7 mouse cellular contexts compared by ENCODE assay signal in genomic region chr8:120113758-120114255, GRCm38 (mm10). TPM values are rescaled to one million over a fixed set of nuclear protein-coding genes. Genes with fewer than 3 reads are reported as not detected.
DNase-seq lines count a peak whose midpoint lies in the region; ATAC-seq and TF ChIP-seq lines count a peak whose summit lies in the region.

Gene 6430548M08Rik, plus strand, starts transcription at chr8:120114152.

- H3K9me3 ChIP-seq in embryonic facial prominence, embryonic 10.5 days = no peaks in the 10 kb centered on the region
- no peaks in the 10 kb centered on the region for H3K9me3 ChIP-seq in intestine, postnatal 0 days (ENCODE audit: control insufficient read depth)
- H3K9me3 ChIP-seq in midbrain, embryonic 12.5 days = no peaks in the 10 kb centered on the region

- ATAC-seq in intestine, postnatal 0 days = peak; percentile 94
- peak; percentile 98 for ATAC-seq in midbrain, embryonic 12.5 days (ENCODE audit: low FRiP score, low read depth)

- peaks cover 65% of the 10 kb centered on the region for H3K27me3 ChIP-seq in embryonic facial prominence, embryonic 10.5 days (replicated peaks; ENCODE audit: low read depth, poor library complexity, severe bottlenecking)
- peaks cover 6% of the 10 kb centered on the region; the same call in 1 of the 2 replicates for H3K27me3 ChIP-seq in intestine, postnatal 0 days (replicated peaks; ENCODE audit: control insufficient read depth, insufficient read depth, low read length)
- H3K27me3 ChIP-seq in midbrain, embryonic 12.5 days = peaks cover 34% of the 10 kb centered on the region
- peaks cover 5% of the 10 kb centered on the region; the same call in 1 of the 2 replicates for H3K27me3 ChIP-seq in small intestine, adult 2 months (ENCODE audit: control insufficient read depth, insufficient read depth, low read length)

- H3K27ac ChIP-seq in embryonic facial prominence, embryonic 10.5 days (replicated peaks) = peak within 1 kb of the TSS; percentile 85
- peak within 1 kb of the TSS; percentile 87 for H3K27ac ChIP-seq in intestine, postnatal 0 days (ENCODE audit: low read depth, low read length)
- peak within 1 kb of the TSS; percentile 87 for H3K27ac ChIP-seq in midbrain, embryonic 12.5 days (replicated peaks)
- H3K27ac ChIP-seq in small intestine, adult 2 months (ENCODE audit: insufficient read depth, low read depth, low read length) = peak within 1 kb of the TSS; percentile 91

- peak; percentile 100 for DNase-seq in adrenal gland, postnatal 10 days
- DNase-seq in embryonic facial prominence, embryonic 10.5 days (ENCODE audit: low spot score) = peak; percentile 100
- DNase-seq in gonadal fat pad, adult 2 months (ENCODE audit: low read depth) = peak; percentile 85
- peak; percentile 100 for DNase-seq in left cerebral cortex, postnatal 4 days

- H3K4me2 ChIP-seq in intestine, postnatal 0 days (replicated peaks; ENCODE audit: low read depth) = peak within 1 kb of the TSS; percentile 100
- peak within 1 kb of the TSS; percentile 85 for H3K4me2 ChIP-seq in midbrain, embryonic 12.5 days (replicated peaks)

- H3K36me3 ChIP-seq in embryonic facial prominence, embryonic 10.5 days (replicated peaks) = no peaks in the 10 kb centered on the region
- H3K36me3 ChIP-seq in intestine, postnatal 0 days (ENCODE audit: control insufficient read depth, insufficient read depth) = no peaks in the 10 kb centered on the region
- no peaks in the 10 kb centered on the region for H3K36me3 ChIP-seq in midbrain, embryonic 12.5 days
- H3K36me3 ChIP-seq in small intestine, adult 2 months (ENCODE audit: control insufficient read depth, insufficient read depth, low read length) = no peaks in the 10 kb centered on the region

- peak within 1 kb of the TSS; percentile 67 for H3K4me3 ChIP-seq in embryonic facial prominence, embryonic 10.5 days
- H3K4me3 ChIP-seq in intestine, postnatal 0 days (ENCODE audit: low read depth, low read length) = peak within 1 kb of the TSS; percentile 70
- H3K4me3 ChIP-seq in midbrain, embryonic 12.5 days = peak within 1 kb of the TSS; percentile 73
- H3K4me3 ChIP-seq in small intestine, adult 2 months (ENCODE audit: low read depth, low read length) = peak within 1 kb of the TSS; percentile 69

- peak; percentile 79 for TF ChIP-seq CTCF in intestine, postnatal 0 days (IDR thresholded peaks at IDR 0.05; ENCODE audit: low read depth)
- 0 out of 2 replicates have a peak, but pooled peaks have one; percentile 30 for TF ChIP-seq CTCF in small intestine, adult 2 months (IDR thresholded peaks at IDR 0.05; ENCODE audit: extremely low read depth, insufficient read length, insufficient replicate concordance, low read depth, low read length)

- intact Hi-C loops in left cerebral cortex, postnatal 4 days (cut with DNase I) = no loop called here

- peak within 1 kb of the TSS; percentile 82 for H3K9ac ChIP-seq in intestine, postnatal 0 days (ENCODE audit: low read depth, low read length)
- H3K9ac ChIP-seq in midbrain, embryonic 12.5 days (replicated peaks) = peak within 1 kb of the TSS; percentile 82

- under 1% methylated on average over 61 of the region's 61 CpGs for WGBS in embryonic facial prominence, embryonic 10.5 days
- 0% methylated on average over 58 of the region's 61 CpGs for WGBS in intestine, postnatal 0 days
- WGBS in midbrain, embryonic 12.5 days = under 1% methylated on average over 59 of the region's 61 CpGs
- under 1% methylated on average over 60 of the region's 61 CpGs for WGBS in small intestine, adult 2 months

- TF ChIP-seq POLR2A in small intestine, adult 2 months (IDR thresholded peaks at IDR 0.05; ENCODE audit: low read depth, low read length) = peak; percentile 85

- H3K4me1 ChIP-seq in embryonic facial prominence, embryonic 10.5 days = peaks cover 20% of the 10 kb centered on the region
- H3K4me1 ChIP-seq in intestine, postnatal 0 days (replicated peaks; ENCODE audit: control insufficient read depth, insufficient read depth, low read length) = 0 out of 2 replicates have a peak, but pooled peaks cover 4% of the 10 kb centered on the region
- H3K4me1 ChIP-seq in midbrain, embryonic 12.5 days = peaks cover 16% of the 10 kb centered on the region
- H3K4me1 ChIP-seq in small intestine, adult 2 months (ENCODE audit: control insufficient read depth, insufficient read depth, insufficient read length, low read length) = peaks cover 20% of the 10 kb centered on the region; the same call in 1 of the 2 replicates

RNA-seq across cellular contexts. Expression of gene 6430548M08Rik, which starts in this region (rescaled TPM):
- 10 to 100 TPM; 39.7 to 41.9 TPM for total RNA-seq in adrenal gland, postnatal 10 days (2021)
- polyA plus RNA-seq in embryonic facial prominence, embryonic 10.5 days (2016; fragmentation: Nextera tagmentation; extraction: Ambion mirVana) = 3.1 and 3.4 TPM in 2 replicates
- polyA plus RNA-seq in gonadal fat pad, adult 2 months (2012; rRNA removed) = 17.9 and 19.8 TPM in 2 replicates
- polyA plus RNA-seq in intestine, postnatal 0 days (2015; fragmentation: Nextera tagmentation; extraction: Ambion mirVana) = 6.0 and 7.1 TPM in 2 replicates
- total RNA-seq in left cerebral cortex, postnatal 4 days (2021) = 10 to 100 TPM; 74.9 to 76.5 TPM
- 16.6 and 20.8 TPM in 2 replicates for polyA plus RNA-seq in midbrain, embryonic 12.5 days (2016; fragmentation: Nextera tagmentation; extraction: Ambion mirVana)
- 8.0 and 22.6 TPM in 2 replicates for polyA plus RNA-seq in small intestine, adult 2 months (2012; rRNA removed)

Comparison
In these comparisons a context has a peak if more than half of its experiments do, and no peak if none do; other contexts are left out.
1. Peak in every context shown above with its lines: DNase-seq, ATAC-seq, H3K4me3 ChIP-seq and H3K27ac ChIP-seq.